Mouse (Mus musculus) gastrocnemius, adult 18-20 months (tissue): ENCODE data around the gene Pkdcc. TPM values are rescaled to one million over a fixed set of nuclear protein-coding genes. Genes with fewer than 3 reads are reported as not detected.

Experiments used
- DNase-seq: peaks from one replicate; pipeline ENCODE4 v3.0.0; 2021; ENCODE audit warnings: low spot score
- total RNA-seq, 2 experiments: library from RNA; stranded (reverse); gene quantifications; 2 replicates each; pipeline ENCODE4 v1.2.3; 2021

The Pkdcc gene
- total RNA-seq, 2 experiments from 2014 or later, result 78.1 to 111 TPM

- DNase-seq, result no peak
These were observed 3.9 kb upstream of the Pkdcc start for GRCm38 (mm10) chr17:83211196-83211595.

GRCm38 (mm10) chr17:83212422-83212821 lies 2.7 kb upstream of the Pkdcc start:
- DNase-seq, result no peak

DNA sequence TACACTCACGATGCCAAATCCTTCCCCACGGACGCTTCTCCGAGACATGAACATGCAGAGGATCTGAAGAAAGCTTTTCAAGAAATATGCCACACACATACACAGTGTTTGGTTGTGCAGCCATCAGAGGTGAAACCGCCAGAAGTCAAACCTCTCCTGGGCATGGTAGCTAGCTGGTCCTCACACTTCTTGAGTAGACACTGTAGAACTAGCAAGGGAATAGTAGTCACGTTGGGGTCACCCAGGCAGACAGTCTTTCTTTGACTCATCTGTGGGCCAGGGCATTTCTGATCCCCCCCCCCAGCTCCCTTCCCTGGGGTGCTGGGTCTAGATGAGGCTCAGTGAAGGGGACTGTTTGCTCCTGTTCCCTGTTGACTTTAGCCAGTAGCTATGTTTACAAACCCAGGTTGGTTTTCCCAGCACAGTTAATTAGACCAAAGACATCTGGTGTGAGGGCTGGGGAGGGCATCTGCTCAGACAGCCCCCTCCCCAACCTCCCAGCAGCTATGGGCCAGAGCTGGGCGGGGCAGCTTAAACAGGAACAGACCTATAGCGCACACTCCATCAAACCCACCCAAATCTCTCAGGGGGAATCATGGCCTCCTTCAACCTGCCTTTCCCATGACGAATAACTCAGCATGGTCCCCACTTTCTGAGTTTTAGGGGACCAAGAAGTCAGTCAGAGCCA lies 1.7 kb upstream of the Pkdcc start:
- no peak for DNase-seq

GRCm38 (mm10) chr17:83214161-83214592 lies 915 bp upstream of the Pkdcc start:
- peak; percentile 51 for DNase-seq

- DNase-seq, result no peak
These were observed 595 bp downstream of the Pkdcc start for GRCm38 (mm10) chr17:83215529-83216244.

GRCm38 (mm10) chr17:83216251-83216919 lies 1.3 kb downstream of the Pkdcc start:
- DNase-seq, result no peak

GRCm38 (mm10) chr17:83218189-83218588 lies 3.1 kb downstream of the Pkdcc start:
- DNase-seq, result no peak

DNA sequence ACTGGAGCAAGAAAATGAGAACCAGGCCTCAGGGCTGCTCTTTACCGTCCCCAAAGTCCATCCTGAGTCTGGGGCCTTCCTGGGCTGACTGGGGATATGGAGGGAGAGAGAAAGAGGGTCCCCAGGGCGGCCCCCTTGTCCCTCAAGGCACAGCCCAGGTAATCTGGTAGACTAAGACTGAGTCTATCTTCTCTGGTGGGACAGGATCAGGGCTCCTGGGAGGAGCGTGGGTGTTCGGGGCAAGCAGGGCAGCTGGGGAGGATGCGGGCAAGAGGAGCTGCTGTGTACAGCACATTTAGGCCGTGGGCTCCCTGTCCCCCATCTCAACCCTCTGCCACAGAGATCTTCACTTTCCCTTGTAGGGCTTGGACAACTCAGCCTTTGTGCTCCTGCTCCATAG lies 3.6 kb downstream of the Pkdcc start:
- no peak for DNase-seq

DNA sequence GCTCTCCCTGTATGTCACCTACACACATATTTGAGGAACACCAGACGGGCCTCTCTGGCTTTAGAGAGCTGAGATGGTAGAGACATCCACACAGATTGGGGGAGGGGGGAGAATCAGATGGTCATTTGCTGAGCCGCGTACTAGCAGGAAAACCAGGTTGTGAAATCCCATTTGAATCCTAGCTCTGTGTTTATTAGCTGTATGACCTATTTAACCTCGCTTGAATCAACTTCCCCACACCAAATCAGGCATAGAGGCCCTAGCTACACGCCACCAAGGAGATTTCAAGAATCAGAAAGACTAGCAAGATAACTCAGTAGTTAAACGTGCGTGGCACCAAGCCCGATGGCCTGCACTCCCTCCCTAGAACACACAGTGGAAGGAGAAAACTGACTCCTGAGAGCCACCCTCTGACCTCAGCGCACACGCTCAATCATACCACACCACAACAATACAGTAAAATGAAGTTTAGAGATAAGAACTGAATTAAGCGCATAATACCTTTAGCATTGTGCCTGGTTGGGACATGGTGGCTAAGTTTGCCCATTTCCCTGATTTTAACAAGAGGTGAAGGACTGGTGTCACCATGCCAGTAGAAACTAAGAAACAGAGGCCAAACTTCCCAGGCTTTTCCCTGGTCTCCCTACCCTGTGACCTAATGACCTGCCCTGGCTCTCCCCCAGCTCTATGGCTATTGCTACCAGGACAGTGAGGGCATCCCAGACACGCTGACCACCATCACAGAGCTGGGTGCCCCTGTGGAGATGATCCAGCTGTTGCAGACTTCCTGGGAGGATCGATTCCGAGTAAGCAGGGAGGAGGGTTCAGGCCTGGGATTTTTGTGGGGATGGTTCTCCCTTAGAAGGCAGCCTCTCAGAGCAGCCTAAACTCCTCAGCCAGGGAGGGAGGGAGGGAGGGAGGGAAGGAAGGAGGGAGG lies 4.5 kb downstream of the Pkdcc start:
- DNase-seq, result no peak

DNA sequence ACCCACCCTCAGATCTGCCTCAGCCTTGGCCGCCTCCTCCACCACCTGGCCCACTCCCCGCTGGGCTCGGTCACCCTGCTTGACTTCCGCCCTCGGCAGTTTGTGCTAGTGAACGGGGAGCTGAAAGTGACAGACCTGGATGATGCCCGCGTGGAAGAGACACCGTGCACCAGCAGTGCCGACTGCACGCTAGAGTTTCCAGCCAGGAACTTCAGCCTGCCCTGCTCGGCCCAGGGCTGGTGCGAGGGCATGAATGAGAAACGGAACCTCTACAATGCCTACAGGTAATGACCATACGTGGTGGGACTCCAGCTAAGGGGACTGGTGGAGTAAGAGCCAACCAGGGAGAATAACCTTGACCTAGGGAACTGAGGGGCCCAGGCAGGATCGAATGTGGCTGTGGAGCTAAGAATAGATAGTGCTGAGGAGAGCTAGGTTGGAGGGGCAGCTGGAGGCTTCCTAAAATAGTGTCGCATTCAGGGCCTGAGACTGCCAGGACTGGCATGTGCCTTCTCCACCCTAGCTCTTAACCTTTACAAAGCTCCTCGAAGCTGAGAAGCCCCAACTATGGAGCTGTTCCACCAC lies 6.0 kb downstream of the Pkdcc start:
- DNase-seq, result peak; percentile 85

DNA sequence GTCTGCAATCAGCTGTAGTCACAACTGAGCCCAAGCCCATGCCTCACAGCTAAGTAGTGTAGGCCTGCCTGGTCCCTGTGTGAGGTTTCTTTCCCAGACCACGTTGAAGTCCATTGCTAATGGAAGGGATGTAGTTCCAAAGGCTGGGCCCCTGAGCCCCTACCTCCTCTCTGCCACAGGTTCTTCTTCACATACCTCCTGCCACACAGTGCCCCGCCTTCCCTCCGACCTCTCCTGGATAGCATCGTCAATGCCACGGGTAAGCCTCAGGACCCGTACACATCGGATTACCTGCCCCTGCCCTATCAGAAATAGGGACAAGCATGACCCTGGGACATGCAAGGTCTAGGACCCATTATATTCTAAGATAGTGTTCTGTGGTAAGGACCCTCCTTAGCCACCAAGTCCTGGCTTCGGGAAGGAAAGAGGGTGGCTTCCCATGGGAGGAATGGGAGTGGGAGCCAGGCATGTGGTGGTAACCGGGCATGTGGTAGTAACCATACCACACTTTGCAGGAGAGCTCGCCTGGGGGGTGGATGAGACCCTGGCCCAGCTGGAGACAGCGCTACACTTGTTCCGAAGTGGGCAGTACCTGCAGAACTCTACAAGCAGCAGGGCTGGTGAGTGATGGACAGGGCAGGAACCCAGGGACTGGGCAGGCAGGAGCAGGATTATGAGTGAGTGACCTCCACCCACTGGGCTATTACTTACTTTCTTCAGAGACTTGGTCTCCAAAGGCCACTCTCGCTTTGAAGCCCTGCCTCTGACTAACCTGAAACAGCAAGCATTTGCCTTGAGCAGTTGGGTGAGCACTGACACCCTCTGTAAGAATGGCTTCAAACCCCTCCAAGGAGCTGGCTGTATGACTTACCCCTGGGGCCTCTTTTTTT lies 6.8 kb downstream of the Pkdcc start:
- DNase-seq, result no peak

- DNase-seq, result no peak
These were observed 7.6 kb downstream of the Pkdcc start for GRCm38 (mm10) chr17:83222705-83223104.

DNA sequence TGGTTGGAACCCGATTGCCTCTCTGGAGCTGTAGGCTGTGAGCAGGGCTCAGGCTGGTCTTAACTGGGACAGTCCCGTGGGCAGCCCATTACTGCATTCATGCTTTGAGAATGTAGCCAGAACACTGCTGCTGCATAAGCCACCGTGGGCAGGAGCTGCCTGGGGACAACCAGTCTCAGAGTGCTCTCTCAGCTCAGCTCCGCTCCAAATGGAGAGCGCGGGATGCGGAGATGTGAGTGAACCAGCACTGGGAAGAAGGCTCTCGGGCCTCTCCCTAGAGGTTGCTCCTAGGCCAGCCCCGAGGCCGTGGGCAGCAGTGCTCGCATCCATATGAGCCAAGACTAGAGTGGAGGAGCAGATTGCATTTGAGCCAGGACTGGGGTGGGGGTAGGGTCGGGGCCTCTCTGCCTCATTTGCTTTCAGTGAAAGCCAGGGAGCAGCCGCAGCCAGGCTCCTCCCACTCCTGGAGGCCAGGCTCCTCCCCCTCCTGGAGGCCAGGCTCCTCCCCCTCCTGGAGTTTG lies 9.4 kb downstream of the Pkdcc start:
- no peak for DNase-seq

DNA sequence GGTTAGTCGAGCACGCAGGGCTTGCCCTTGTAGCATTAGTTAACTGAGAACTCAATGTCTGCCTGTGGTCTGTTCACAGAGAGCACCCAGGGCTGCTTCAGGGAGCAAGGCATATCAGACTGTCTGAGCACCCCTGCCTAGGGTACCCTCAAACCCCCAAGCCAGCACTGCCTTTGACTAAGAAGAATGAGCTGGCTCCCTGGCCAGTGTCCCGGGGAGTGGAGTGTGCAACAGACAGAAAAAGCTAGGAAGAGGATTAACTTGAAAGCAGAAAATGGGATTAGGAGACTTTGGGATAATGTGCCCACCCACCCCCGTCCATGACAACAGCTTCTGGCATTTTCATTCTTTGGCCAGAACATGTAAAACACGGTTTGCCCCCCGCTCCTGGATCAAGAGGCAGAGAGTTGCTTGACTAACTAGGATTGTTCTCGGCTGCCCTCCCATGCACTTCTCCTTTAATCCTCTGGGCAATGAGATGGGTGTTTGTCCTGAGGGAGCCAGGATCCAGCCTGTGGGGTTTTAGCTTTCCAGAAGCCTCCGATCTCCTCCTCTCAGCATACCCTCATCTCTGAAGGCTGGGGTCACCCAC lies 11.4 kb downstream of the Pkdcc start:
- DNase-seq, result no peak

DNA sequence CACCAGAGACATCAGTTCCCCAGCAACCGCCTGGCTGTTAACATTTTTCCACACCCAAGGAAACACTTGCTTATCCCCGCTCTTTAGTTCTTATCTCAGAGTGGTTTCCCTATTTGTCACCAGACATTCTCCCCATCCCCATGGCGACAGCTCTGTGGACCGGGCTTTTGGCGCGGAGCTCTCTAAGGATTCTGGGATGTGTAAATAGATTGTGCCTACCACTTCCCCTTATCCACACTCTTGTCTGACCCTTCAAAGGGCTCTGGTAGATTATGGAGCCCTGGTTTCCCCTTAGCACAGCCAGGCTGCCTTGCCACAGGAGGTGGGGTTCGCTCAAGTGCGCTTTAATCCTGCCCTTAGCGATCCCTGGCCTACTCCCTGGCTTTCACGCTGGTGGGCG lies 16.3 kb downstream of the Pkdcc start:
- DNase-seq, result no peak

- no peak for DNase-seq
These were observed 20.1 kb downstream of the Pkdcc start for GRCm38 (mm10) chr17:83235227-83235626.

GRCm38 (mm10) chr17:83236202-83236601 lies 21.1 kb downstream of the Pkdcc start:
- no peak for DNase-seq

- DNase-seq, result no peak
These were observed 23.3 kb downstream of the Pkdcc start for GRCm38 (mm10) chr17:83238123-83239058.
